Mouse (Mus musculus): ENCODE results near the gene Alyref2. TPM values are rescaled to one million over a fixed set of nuclear protein-coding genes. Genes with fewer than 3 reads are reported as not detected.

Gene Alyref2
- 15.4 and 17.4 TPM in 2 replicates for polyA plus RNA-seq (2015; fragmentation: Nextera tagmentation; extraction: Ambion mirVana)

DNA sequence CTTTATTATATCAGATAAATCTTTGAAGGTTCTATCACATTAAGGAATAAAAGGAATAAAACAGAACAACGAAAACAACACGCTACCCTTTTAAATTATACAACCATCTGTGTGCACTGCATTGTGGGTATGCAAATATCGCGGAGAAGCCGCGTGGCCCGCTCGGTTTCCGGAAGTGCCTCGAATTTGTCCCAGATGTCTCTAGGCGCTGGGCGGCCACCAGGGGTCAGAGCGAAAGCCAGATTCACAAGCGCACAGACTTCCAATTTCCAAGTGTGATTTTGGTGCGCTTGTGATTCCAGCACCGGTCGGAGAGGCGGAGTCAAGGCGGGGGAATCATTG, at the start of gene Alyref2:
TSS of gene Alyref2 (plus strand) at position 229 of the 342 bp plus-strand sequence.
- H3K9me3 ChIP-seq (replicated peaks) = no peaks in the 10 kb centered on the region
- peak; percentile 86 for ATAC-seq (replicated peaks; ENCODE audit: insufficient number of reproducible peaks, insufficient read depth, low FRiP score, low read depth)
- H3K27me3 ChIP-seq = no peaks in the 10 kb centered on the region
- WGBS = under 1% methylated on average over 19 of the region's 19 CpGs
- H3K9ac ChIP-seq = peak within 1 kb of the TSS; percentile 75
- peak within 1 kb of the TSS; percentile 98 for H3K27ac ChIP-seq
- peak within 1 kb of the TSS; percentile 81 for H3K4me2 ChIP-seq
- peaks cover 18% of the 10 kb centered on the region for H3K4me1 ChIP-seq (replicated peaks)
- no peaks in the 10 kb centered on the region for H3K36me3 ChIP-seq
- H3K4me3 ChIP-seq = peak within 1 kb of the TSS; percentile 72

DNA sequence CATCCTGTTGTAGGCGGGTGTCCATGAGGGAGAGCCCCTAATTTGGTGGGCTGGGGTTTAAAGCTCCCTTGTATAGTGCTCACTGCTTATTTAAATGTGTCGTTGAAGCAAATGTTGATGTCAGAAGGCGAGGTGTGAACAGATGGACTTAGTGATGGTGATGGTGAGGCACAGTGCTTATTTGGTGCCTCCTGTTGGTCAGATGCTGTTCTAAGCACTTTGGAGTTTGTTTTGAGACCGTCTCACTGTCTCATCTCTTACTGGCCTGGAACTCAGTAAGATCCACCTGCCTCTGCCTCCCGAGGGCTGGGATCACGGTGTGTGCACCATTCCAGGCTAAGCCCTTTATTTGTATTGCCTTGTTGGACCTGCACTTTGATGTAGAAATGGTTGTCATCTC, 48.4 kb upstream of the Alyref2 start:
- WGBS = 80% methylated on average over 6 of the region's 6 CpGs
- Histone ChIP-seq H3K9me3 (replicated peaks) (no peaks in the 10 kb centered on the region), H3K9ac (no peak overlapping the region), H3K36me3 (no peaks in the 10 kb centered on the region), H3K27ac (no peak overlapping the region), H3K4me1 (replicated peaks) (peaks cover 10% of the 10 kb centered on the region), H3K4me2 (no peak overlapping the region), H3K4me3 (no peak overlapping the region), H3K27me3 (no peaks in the 10 kb centered on the region)
- ATAC-seq (replicated peaks; ENCODE audit: insufficient number of reproducible peaks, insufficient read depth, low FRiP score, low read depth) = no peak

DNA sequence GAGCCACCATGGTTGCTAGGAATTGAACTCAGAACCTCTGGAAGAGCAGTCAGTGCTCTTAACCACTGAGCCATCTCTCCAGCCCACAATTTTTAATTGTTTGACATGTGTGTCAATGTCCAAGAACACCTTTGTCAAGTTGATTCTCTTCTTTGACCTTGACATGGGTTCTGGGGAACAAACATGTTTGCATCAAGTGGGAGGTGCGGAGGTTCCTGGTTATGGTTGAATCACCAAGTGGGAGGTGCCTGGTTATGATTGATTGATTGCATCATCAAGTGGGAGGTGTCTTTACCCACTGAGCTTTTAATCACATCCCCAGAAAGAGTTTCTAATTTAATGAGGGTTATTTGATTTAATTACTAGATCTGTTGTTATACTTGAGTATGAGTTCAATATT, 45.7 kb upstream of the Alyref2 start:
- no peak overlapping the region for H3K4me3 ChIP-seq
- no peak overlapping the region for H3K9ac ChIP-seq
- peaks cover 12% of the 10 kb centered on the region for H3K4me1 ChIP-seq (replicated peaks)
- H3K9me3 ChIP-seq (replicated peaks) = no peaks in the 10 kb centered on the region
- H3K27me3 ChIP-seq = no peaks in the 10 kb centered on the region
- H3K27ac ChIP-seq = no peak overlapping the region
- H3K36me3 ChIP-seq = peaks cover 17% of the 10 kb centered on the region
- no peak overlapping the region for H3K4me2 ChIP-seq
- no peak for ATAC-seq (replicated peaks; ENCODE audit: insufficient number of reproducible peaks, insufficient read depth, low FRiP score, low read depth)
- 93% methylated on average over 1 of the region's 1 CpGs for WGBS

DNA sequence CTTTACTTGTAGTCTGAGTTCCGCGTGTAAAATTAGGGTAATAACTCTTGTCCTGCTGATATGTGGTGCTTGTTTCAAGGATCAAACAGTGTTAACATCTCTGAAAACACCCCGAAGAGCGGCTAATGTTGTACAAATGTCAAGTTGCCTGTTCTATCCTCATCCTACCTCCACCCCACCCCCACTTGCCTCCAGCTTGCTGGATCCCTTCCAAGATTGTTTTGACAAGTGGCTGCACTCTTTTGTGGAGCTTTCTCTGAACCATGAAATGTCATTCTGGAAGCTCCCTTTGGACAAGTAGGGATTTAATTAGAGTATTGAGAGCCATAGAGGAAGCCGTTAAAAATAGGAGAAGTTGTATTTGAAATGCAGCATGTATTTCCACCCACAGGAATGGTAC, 43.5 kb upstream of the Alyref2 start:
- H3K4me3 ChIP-seq = no peak overlapping the region
- no peak for ATAC-seq (replicated peaks; ENCODE audit: insufficient number of reproducible peaks, insufficient read depth, low FRiP score, low read depth)
- H3K9me3 ChIP-seq (replicated peaks) = no peaks in the 10 kb centered on the region
- WGBS = 52% methylated on average over 5 of the region's 5 CpGs
- no peaks in the 10 kb centered on the region for H3K27me3 ChIP-seq
- no peak overlapping the region for H3K4me2 ChIP-seq
- peaks cover 33% of the 10 kb centered on the region for H3K36me3 ChIP-seq
- H3K27ac ChIP-seq = no peak overlapping the region
- no peak overlapping the region for H3K9ac ChIP-seq
- peaks cover 9% of the 10 kb centered on the region for H3K4me1 ChIP-seq (replicated peaks)

DNA sequence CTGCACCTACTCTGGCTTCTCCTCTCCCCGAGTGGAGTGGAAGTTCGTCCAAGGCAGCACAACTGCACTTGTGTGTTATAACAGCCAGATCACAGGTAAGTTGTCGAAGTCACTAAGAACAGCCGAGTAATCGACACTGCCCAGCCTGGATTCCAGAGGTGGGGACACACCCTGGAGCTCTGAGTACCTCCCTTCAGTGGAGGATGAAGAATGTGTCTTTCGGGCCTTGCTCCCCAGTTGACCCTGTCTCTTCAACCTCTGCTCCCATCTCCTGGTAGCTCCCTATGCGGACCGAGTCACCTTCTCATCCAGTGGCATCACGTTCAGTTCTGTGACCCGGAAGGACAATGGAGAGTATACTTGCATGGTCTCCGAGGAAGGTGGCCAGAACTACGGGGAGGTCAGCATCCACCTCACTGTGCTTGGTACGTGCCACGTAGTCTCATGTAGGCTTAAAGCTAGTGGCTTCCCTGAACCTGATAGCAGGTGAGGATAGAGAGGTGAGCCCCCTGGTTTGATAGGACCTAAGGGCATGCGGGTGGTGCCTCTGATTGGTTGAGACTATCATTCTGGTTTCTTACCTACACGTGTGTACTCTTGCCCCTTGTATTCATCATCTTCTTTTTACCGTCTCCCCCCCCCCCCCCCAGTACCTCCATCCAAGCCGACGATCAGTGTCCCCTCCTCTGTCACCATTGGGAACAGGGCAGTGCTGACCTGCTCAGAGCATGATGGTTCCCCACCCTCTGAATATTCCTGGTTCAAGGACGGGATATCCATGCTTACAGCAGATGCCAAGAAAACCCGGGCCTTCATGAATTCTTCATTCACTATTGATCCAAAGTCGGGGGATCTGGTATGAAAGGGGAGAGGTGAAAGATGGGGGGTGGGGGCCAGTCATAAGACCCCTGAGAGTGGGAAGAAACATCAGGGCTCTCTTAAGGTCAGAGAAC, 42.5 kb upstream of the Alyref2 start:
- Histone ChIP-seq H3K4me3 (no peak overlapping the region), H3K9me3 (replicated peaks) (no peaks in the 10 kb centered on the region), H3K4me2 (no peak overlapping the region), H3K36me3 (peaks cover 33% of the 10 kb centered on the region), H3K9ac (no peak overlapping the region), H3K27me3 (no peaks in the 10 kb centered on the region), H3K27ac (no peak overlapping the region), H3K4me1 (replicated peaks) (peaks cover 9% of the 10 kb centered on the region)
- 90% methylated on average over 20 of the region's 22 CpGs for WGBS
- no peak for ATAC-seq (replicated peaks; ENCODE audit: insufficient number of reproducible peaks, insufficient read depth, low FRiP score, low read depth)

DNA sequence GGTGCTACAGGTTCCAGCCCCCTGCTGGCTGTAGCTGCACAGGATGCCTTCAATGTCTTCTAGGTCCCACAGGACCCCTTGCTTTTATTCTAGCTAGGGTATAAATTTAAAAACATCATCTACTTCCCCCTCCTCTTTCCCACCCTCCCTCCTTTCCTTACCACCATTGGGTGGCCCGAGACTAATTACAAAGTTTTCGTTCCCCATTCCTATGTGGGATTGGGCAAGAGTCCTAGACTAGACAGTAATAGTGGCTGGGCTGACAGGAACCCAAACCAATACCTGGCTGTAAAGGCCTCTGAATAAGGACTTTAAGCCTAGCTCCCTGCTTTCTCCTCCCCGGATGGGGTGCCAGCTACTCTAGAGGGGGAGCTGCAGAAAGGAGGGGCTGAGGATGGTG, 40.1 kb upstream of the Alyref2 start:
- 92% methylated on average over 3 of the region's 3 CpGs for WGBS
- Histone ChIP-seq H3K4me2 (no peak overlapping the region), H3K27me3 (no peaks in the 10 kb centered on the region), H3K36me3 (peaks cover 33% of the 10 kb centered on the region), H3K4me1 (replicated peaks) (peaks cover 9% of the 10 kb centered on the region), H3K9me3 (replicated peaks) (no peaks in the 10 kb centered on the region), H3K27ac (no peak overlapping the region), H3K4me3 (no peak overlapping the region), H3K9ac (no peak overlapping the region)
- no peak for ATAC-seq (replicated peaks; ENCODE audit: insufficient number of reproducible peaks, insufficient read depth, low FRiP score, low read depth)

DNA sequence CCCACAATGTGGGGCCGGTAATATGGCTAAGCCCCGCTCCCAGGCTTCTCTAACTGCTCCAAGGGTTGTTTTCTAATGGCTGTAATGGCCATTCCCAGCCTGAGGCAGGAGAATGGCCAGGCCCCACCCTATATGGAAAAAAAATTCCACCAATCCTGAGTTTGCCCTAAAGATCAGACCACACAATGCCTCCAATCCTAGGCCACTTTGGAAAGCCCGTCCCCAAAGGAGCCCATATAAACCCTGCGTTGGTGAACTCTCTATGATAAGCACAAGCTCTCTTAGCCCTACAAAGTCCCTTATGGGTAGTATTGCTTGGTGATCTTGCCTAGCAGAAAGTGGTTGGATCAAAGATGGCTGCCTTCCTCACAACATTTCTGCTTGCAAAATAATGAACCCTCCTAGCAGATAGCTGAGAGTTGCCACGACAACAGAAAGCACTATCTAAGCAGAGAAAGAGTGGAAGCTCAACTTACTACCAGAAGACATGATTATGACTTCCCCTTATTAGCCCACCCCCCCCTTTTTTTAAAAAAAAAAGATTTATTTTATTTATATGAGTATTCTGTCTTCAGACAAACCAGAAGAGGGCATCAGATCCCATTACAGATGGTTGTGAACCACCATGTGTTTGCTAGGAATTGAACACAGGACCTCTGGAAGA, 37.4 kb upstream of the Alyref2 start:
- Histone ChIP-seq H3K9me3 (replicated peaks) (no peaks in the 10 kb centered on the region), H3K9ac (no peak overlapping the region), H3K4me1 (replicated peaks) (peaks cover 9% of the 10 kb centered on the region), H3K27ac (no peak overlapping the region), H3K4me3 (no peak overlapping the region), H3K36me3 (peaks cover 29% of the 10 kb centered on the region), H3K4me2 (no peak overlapping the region), H3K27me3 (no peaks in the 10 kb centered on the region)
- WGBS = 88% methylated on average over 5 of the region's 5 CpGs
- no peak for ATAC-seq (replicated peaks; ENCODE audit: insufficient number of reproducible peaks, insufficient read depth, low FRiP score, low read depth)

DNA sequence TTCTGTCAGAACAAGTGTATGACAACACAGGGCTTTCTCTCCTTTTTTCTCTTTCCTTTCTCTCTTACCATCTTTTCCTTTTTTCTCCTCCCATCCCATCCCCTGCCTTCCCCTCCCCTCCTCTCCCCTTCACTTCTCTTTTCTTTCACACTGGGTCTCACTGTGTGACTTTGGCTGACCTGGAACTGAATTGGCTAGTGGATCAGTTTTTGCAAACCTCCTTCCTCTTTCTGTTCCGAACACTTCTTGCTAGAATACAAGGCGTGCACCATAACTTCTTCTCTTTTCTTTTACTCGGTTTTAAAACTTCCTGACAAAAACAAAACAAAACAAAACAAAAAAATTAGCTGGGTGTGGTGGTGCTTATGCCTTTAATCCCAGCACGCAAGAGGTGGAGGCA, 36.7 kb upstream of the Alyref2 start:
- H3K27me3 ChIP-seq = no peaks in the 10 kb centered on the region

DNA sequence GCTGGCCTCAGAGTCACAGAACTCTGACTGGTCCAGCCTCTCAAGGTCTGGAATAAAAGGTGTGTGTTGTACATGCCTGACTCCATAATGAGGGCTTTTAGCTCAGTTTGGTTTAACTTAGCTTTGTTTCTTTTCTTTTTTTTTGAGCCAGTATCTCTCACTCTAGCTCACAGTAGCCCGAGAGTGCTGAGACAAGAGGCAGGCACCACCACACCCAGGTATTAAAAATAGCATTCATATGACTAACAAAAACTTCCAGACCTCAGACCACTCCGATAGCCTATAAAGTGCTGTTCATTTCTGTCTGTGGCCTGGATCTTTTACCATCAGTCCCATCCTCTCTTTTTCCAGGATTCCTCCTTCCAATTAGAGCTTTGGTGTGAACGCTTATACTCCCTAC, 33.6 kb upstream of the Alyref2 start:
- H3K9ac ChIP-seq = no peak overlapping the region
- peak overlapping the region; percentile 38 for H3K4me2 ChIP-seq
- no peaks in the 10 kb centered on the region for H3K27me3 ChIP-seq
- no peaks in the 10 kb centered on the region for H3K9me3 ChIP-seq (replicated peaks)
- peak overlapping the region; percentile 45 for H3K27ac ChIP-seq
- no peaks in the 10 kb centered on the region for H3K36me3 ChIP-seq
- ATAC-seq (replicated peaks; ENCODE audit: insufficient number of reproducible peaks, insufficient read depth, low FRiP score, low read depth) = peak; percentile 62; the same call in 1 of the 2 replicates
- 49% methylated on average over 3 of the region's 3 CpGs for WGBS
- H3K4me3 ChIP-seq = no peak overlapping the region
- H3K4me1 ChIP-seq (replicated peaks) = peaks cover 11% of the 10 kb centered on the region

More for the DNA sequence above, 36.7 kb upstream of the Alyref2 start:
- Histone ChIP-seq H3K4me3 (no peak overlapping the region), H3K4me1 (replicated peaks) (peaks cover 11% of the 10 kb centered on the region), H3K36me3 (peaks cover 26% of the 10 kb centered on the region), H3K4me2 (no peak overlapping the region), H3K9ac (no peak overlapping the region), H3K27ac (no peak overlapping the region), H3K9me3 (replicated peaks) (no peaks in the 10 kb centered on the region)
- ATAC-seq (replicated peaks; ENCODE audit: insufficient number of reproducible peaks, insufficient read depth, low FRiP score, low read depth) = no peak
- WGBS = 79% methylated on average over 4 of the region's 4 CpGs

DNA sequence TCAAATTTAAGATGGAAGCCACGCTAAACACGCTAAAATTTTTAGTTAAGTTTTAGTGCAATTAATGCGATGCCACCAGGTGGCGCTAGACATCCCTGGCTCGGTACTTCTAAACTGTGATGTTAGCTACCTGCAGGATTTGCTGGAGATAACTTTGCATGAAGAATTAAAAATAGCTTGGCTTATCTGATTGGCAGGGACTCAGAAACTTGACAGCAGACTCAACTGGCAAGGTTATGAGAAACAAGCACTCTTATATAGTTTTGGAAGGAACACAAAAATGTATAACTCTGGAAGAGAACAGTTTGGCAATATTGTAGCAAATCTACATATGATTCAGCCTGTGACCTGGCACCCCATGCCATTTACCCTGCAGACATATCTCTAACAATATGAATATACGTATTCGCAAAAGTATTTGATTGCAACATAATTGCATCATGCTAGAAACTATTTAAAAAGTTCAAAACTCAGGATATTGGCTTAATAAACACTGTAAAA, 32.9 kb upstream of the Alyref2 start:
- H3K27me3 ChIP-seq = no peaks in the 10 kb centered on the region
- H3K4me1 ChIP-seq (replicated peaks) = peaks cover 11% of the 10 kb centered on the region
- no peaks in the 10 kb centered on the region for H3K36me3 ChIP-seq
- H3K27ac ChIP-seq = 0 out of 2 replicates have a peak overlapping the region, but pooled peaks have one; percentile 45
- WGBS = 28% methylated on average over 7 of the region's 7 CpGs
- no peaks in the 10 kb centered on the region for H3K9me3 ChIP-seq (replicated peaks)
- H3K4me2 ChIP-seq = peak overlapping the region; percentile 38
- H3K9ac ChIP-seq = no peak overlapping the region
- H3K4me3 ChIP-seq = no peak overlapping the region
- no peak for ATAC-seq (replicated peaks; ENCODE audit: insufficient number of reproducible peaks, insufficient read depth, low FRiP score, low read depth)

DNA sequence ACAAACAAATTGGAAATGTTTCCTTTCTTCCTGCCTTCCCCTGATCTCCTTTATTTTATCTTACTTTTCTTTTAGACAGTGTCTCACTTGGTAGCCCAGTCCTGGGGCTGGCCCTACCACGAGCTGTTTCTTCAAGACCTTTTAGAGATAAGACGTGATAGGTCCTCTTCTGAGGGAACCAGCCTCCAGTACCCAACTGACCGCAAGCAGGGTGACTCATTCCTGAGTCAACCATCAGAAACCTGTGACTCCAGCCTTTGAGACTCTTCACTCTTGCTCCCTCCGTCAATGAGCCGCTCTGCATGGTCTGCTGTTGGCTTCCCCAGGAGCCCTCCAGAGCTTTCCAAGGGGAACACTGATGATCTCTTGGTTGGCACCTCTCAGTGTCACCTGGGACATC, 32.4 kb upstream of the Alyref2 start:
- no peaks in the 10 kb centered on the region for H3K27me3 ChIP-seq
- 53% methylated on average over 5 of the region's 5 CpGs for WGBS
- H3K27ac ChIP-seq = no peak overlapping the region
- ATAC-seq (replicated peaks; ENCODE audit: insufficient number of reproducible peaks, insufficient read depth, low FRiP score, low read depth) = no peak
- H3K4me3 ChIP-seq = no peak overlapping the region
- H3K9me3 ChIP-seq (replicated peaks) = no peaks in the 10 kb centered on the region
- H3K4me1 ChIP-seq (replicated peaks) = peaks cover 11% of the 10 kb centered on the region
- H3K4me2 ChIP-seq = no peak overlapping the region
- no peaks in the 10 kb centered on the region for H3K36me3 ChIP-seq
- no peak overlapping the region for H3K9ac ChIP-seq

All from heart, embryonic 15.5 days (tissue).